8 mouse cellular contexts compared by ENCODE assay signal in genomic region chr15:80705828-80706549, GRCm38 (mm10). TPM values are rescaled to one million over a fixed set of nuclear protein-coding genes. Genes with fewer than 3 reads are reported as not detected.
DNase-seq lines count a peak whose midpoint lies in the region; ATAC-seq and TF ChIP-seq lines count a peak whose summit lies in the region.

No protein-coding gene starts in this region.

- H3K79me3 ChIP-seq in C2C12 (ENCODE audit: low read depth): no peaks in the 10 kb centered on the region

- H3K9me3 ChIP-seq in heart, embryonic 12.5 days (replicated peaks): no peaks in the 10 kb centered on the region
- H3K9me3 ChIP-seq in kidney, postnatal 0 days (replicated peaks; ENCODE audit: low read length): no peaks in the 10 kb centered on the region
- H3K9me3 ChIP-seq in liver, embryonic 14.5 days (ENCODE audit: control insufficient read depth, low read length): no peaks in the 10 kb centered on the region

- DNase-seq in kidney, postnatal 0 days (ENCODE audit: low spot score): peak; percentile 87
- DNase-seq in liver, embryonic 14.5 days (ENCODE audit: low read depth in 3 of 3, low spot score in 3 of 3): peak; percentile 55 to 70 (median 60)
- peak; percentile 80 for DNase-seq in testis, postnatal 14 days (ENCODE audit: low spot score)

- peaks cover 8% of the 10 kb centered on the region for H3K27me3 ChIP-seq in C2C12 (ENCODE audit: control insufficient read depth, insufficient read depth, insufficient read length)
- peaks cover 19% of the 10 kb centered on the region; the same call in 1 of the 2 replicates for H3K27me3 ChIP-seq in heart, embryonic 12.5 days (replicated peaks)
- H3K27me3 ChIP-seq in kidney, postnatal 0 days (ENCODE audit: insufficient read depth, low read length): no peaks in the 10 kb centered on the region
- no peaks in the 10 kb centered on the region for H3K27me3 ChIP-seq in liver, embryonic 14.5 days (ENCODE audit: control insufficient read depth, insufficient read depth, low read length)

- peak; percentile 10; the same call in 1 of the 2 replicates for ATAC-seq in erythroblast, adult 5-6 weeks (replicated peaks; ENCODE audit: low FRiP score, poor library complexity, severe bottlenecking)
- no peak for ATAC-seq in heart, embryonic 12.5 days (ENCODE audit: insufficient number of reproducible peaks, low FRiP score)
- ATAC-seq in kidney, postnatal 0 days (replicated peaks; ENCODE audit: low FRiP score, low read depth): no peak
- no peak for ATAC-seq in liver, embryonic 14.5 days (ENCODE audit: insufficient read depth)

- TF ChIP-seq POLR2A in bone marrow, adult 2 months (IDR thresholded peaks at IDR 0.05; ENCODE audit: borderline replicate concordance, control insufficient read depth, low read depth, low read length): no peak
- no peak for TF ChIP-seq POLR2A in olfactory bulb, adult 2 months (IDR thresholded peaks at IDR 0.05; ENCODE audit: insufficient read depth, low read depth, low read length)

- H3K4me1 ChIP-seq in bone marrow, adult 2 months (ENCODE audit: control insufficient read depth, insufficient read depth, low read length): peaks cover 2% of the 10 kb centered on the region; the same call in 1 of the 2 replicates
- peaks cover 27% of the 10 kb centered on the region for H3K4me1 ChIP-seq in heart, embryonic 12.5 days (replicated peaks)
- H3K4me1 ChIP-seq in kidney, postnatal 0 days (replicated peaks; ENCODE audit: insufficient read depth, low read length): no peaks in the 10 kb centered on the region; the same call in 1 of the 2 replicates
- H3K4me1 ChIP-seq in liver, embryonic 14.5 days (replicated peaks; ENCODE audit: control insufficient read depth in 2 of 2, insufficient read depth in 2 of 2, low read length in 1 of 2): peaks cover 6 to 15% of the 10 kb centered on the region in 2 experiments
- H3K4me1 ChIP-seq in olfactory bulb, adult 2 months (ENCODE audit: control insufficient read depth, insufficient read depth, low read length): peaks cover 2% of the 10 kb centered on the region; the same call in 1 of the 2 replicates

- H3K36me3 ChIP-seq in C2C12 (ENCODE audit: control insufficient read depth, insufficient read depth): no peaks in the 10 kb centered on the region
- no peaks in the 10 kb centered on the region for H3K36me3 ChIP-seq in heart, embryonic 12.5 days
- no peaks in the 10 kb centered on the region for H3K36me3 ChIP-seq in kidney, postnatal 0 days (ENCODE audit: insufficient read depth, low read length)
- no peaks in the 10 kb centered on the region for H3K36me3 ChIP-seq in liver, embryonic 14.5 days (replicated peaks; ENCODE audit: control insufficient read depth, insufficient read depth, low read depth)

- peak; percentile 84 for TF ChIP-seq CTCF in C2C12 (IDR thresholded peaks at IDR 0.05; ENCODE audit: control insufficient read depth, insufficient read depth, insufficient read length)
- peak; percentile 80 for TF ChIP-seq CTCF in bone marrow, adult 2 months (IDR thresholded peaks at IDR 0.05; ENCODE audit: control insufficient read depth, insufficient read depth, low read length)
- peak; percentile 95 for TF ChIP-seq CTCF in kidney, postnatal 0 days (IDR thresholded peaks at IDR 0.05; ENCODE audit: low read depth)
- TF ChIP-seq CTCF in liver, embryonic 14.5 days (IDR thresholded peaks at IDR 0.05; ENCODE audit: low read depth): peak; percentile 96
- peak; percentile 75 for TF ChIP-seq CTCF in olfactory bulb, adult 2 months (IDR thresholded peaks at IDR 0.05; ENCODE audit: insufficient read depth, low read depth, low read length)

- peak overlapping the region; percentile 52 for H3K9ac ChIP-seq in heart, embryonic 12.5 days
- no peak overlapping the region for H3K9ac ChIP-seq in kidney, postnatal 0 days (ENCODE audit: low read depth, low read length)
- peak overlapping the region; percentile 49 for H3K9ac ChIP-seq in liver, embryonic 14.5 days (replicated peaks)

- TF ChIP-seq EP300 in liver, embryonic 14.5 days (IDR thresholded peaks at IDR 0.05; ENCODE audit: low read depth): no peak

- peak overlapping the region; percentile 66 for H3K4me2 ChIP-seq in heart, embryonic 12.5 days
- peak overlapping the region; percentile 60 for H3K4me2 ChIP-seq in kidney, postnatal 0 days (ENCODE audit: low read length)
- peak overlapping the region; percentile 65 for H3K4me2 ChIP-seq in liver, embryonic 14.5 days (ENCODE audit: low read depth)

- H3K27ac ChIP-seq in bone marrow, adult 2 months (ENCODE audit: control insufficient read depth, insufficient read depth, low read depth, low read length, poor library complexity): no peak overlapping the region
- peak overlapping the region; percentile 63 for H3K27ac ChIP-seq in heart, embryonic 12.5 days (ENCODE audit: poor library complexity, severe bottlenecking)
- H3K27ac ChIP-seq in kidney, postnatal 0 days: peak overlapping the region; percentile 68; the same call in 1 of the 2 replicates
- H3K27ac ChIP-seq in liver, embryonic 14.5 days: no peak overlapping the region
- H3K27ac ChIP-seq in olfactory bulb, adult 2 months (ENCODE audit: insufficient read depth, low read depth, low read length): no peak overlapping the region

- 28% methylated on average over 18 of the region's 18 CpGs for WGBS in bone marrow, adult 2 months
- WGBS in heart, embryonic 12.5 days: 24% methylated on average over 18 of the region's 18 CpGs
- 23% methylated on average over 18 of the region's 18 CpGs for WGBS in kidney, postnatal 0 days
- WGBS in liver, embryonic 14.5 days (ENCODE audit: insufficient replicate concordance): 27% methylated on average over 18 of the region's 18 CpGs
- 11% methylated on average over 18 of the region's 18 CpGs for WGBS in olfactory bulb, adult 2 months

- H3ac ChIP-seq in C2C12 (ENCODE audit: control insufficient read depth, insufficient read length, low read depth): peak overlapping the region; percentile 34

- H3K79me2 ChIP-seq in C2C12 (ENCODE audit: control insufficient read depth, insufficient read depth): no peaks in the 10 kb centered on the region

- no peak overlapping the region for H3K4me3 ChIP-seq in C2C12 (ENCODE audit: insufficient read depth, poor library complexity, severe bottlenecking)
- peak overlapping the region; percentile 5 for H3K4me3 ChIP-seq in bone marrow, adult 2 months (replicated peaks; ENCODE audit: control insufficient read depth, low read depth, low read length)
- peak overlapping the region; percentile 31 for H3K4me3 ChIP-seq in heart, embryonic 12.5 days
- H3K4me3 ChIP-seq in kidney, postnatal 0 days (replicated peaks; ENCODE audit: low read depth, low read length): peak overlapping the region; percentile 7; the same call in 1 of the 2 replicates
- H3K4me3 ChIP-seq in liver, embryonic 14.5 days (ENCODE audit: insufficient read depth in 1 of 2, low read depth in 2 of 2, low read length in 2 of 2): peak overlapping the region; percentile 40 to 50
- H3K4me3 ChIP-seq in olfactory bulb, adult 2 months (ENCODE audit: insufficient read depth, low read depth, low read length): peak overlapping the region; percentile 29

TF ChIP-seq in C2C12, 6 proteins besides CTCF, POLR2A, EP300 and RAD21:
- TF ChIP-seq USF1 (IDR thresholded peaks at IDR 0.05; ENCODE audit: low read depth) (no peak), MAX (IDR thresholded peaks at IDR 0.05) (no peak), FOSL1 (IDR thresholded peaks at IDR 0.05; ENCODE audit: insufficient read depth, low read length, poor library complexity, severe bottlenecking) (no peak), MYOD1 (IDR thresholded peaks at IDR 0.05; ENCODE audit: control insufficient read depth, insufficient read length, low read depth) (no peak), MYOG (IDR thresholded peaks at IDR 0.05; ENCODE audit: control insufficient read depth, extremely low read depth, insufficient read length) (no peak), CEBPB (IDR thresholded peaks at IDR 0.05; ENCODE audit: low read depth) (no peak)

RNA-seq across cellular contexts. Expression of gene Tnrc6b, which starts 5.1 kb away (rescaled TPM):
- 9.4 TPM for polyA plus RNA-seq in C2C12 (2012; fragmentation: generic; extraction: Trizol)
- polyA plus RNA-seq in bone marrow, adult 2 months (2011; ENCODE audit: insufficient read depth, insufficient read length, low replicate concordance, missing spikeins): 29.2 and 65.3 TPM in 2 replicates
- total RNA-seq in erythroblast, adult 5-6 weeks (2015; ENCODE audit: low replicate concordance): 138 and 146 TPM in 2 replicates
- 214 and 245 TPM in 2 replicates for total RNA-seq in erythroblast, adult 5-6 weeks (2017; ENCODE audit: low replicate concordance)
- 36.8 and 38.5 TPM in 2 replicates for polyA plus RNA-seq in heart, embryonic 12.5 days (2016; fragmentation: Nextera tagmentation; extraction: Ambion mirVana)
- 11.2 and 15.4 TPM in 2 replicates for polyA plus RNA-seq in kidney, postnatal 0 days (2015; fragmentation: Nextera tagmentation; extraction: Ambion mirVana)
- polyA plus RNA-seq in liver, embryonic 14.5 days (2012; rRNA removed): 6.3 and 8.8 TPM in 2 replicates
- 8.1 and 8.9 TPM in 2 replicates for polyA plus RNA-seq in liver, embryonic 14.5 days (2014; fragmentation: Nextera tagmentation; extraction: Ambion mirVana)
- 47.5 and 1,135 TPM in 2 replicates for polyA plus RNA-seq in olfactory bulb, adult 2 months (2012; ENCODE audit: insufficient read depth, insufficient read length, low replicate concordance, missing spikeins)

RNA-seq across cellular contexts. Expression of gene Fam83f, which starts 34.3 kb away (rescaled TPM):
- polyA plus RNA-seq in C2C12 (2012; fragmentation: generic; extraction: Trizol): 0.01 TPM
- 0.54 TPM in 1 of 2 replicates, not detected in the other for polyA plus RNA-seq in bone marrow, adult 2 months (2011; ENCODE audit: insufficient read depth, insufficient read length, low replicate concordance, missing spikeins)
- not detected in 2 replicates for total RNA-seq in erythroblast, adult 5-6 weeks (2015; ENCODE audit: low replicate concordance)
- 0.98 TPM in 1 of 2 replicates, not detected in the other for total RNA-seq in erythroblast, adult 5-6 weeks (2017; ENCODE audit: low replicate concordance)
- 0.08 and 0.20 TPM in 2 replicates for polyA plus RNA-seq in heart, embryonic 12.5 days (2016; fragmentation: Nextera tagmentation; extraction: Ambion mirVana)
- 5.6 and 6.1 TPM in 2 replicates for polyA plus RNA-seq in kidney, postnatal 0 days (2015; fragmentation: Nextera tagmentation; extraction: Ambion mirVana)
- polyA plus RNA-seq in liver, embryonic 14.5 days (2012; rRNA removed): 0.69 and 0.81 TPM in 2 replicates
- 1.2 and 1.7 TPM in 2 replicates for polyA plus RNA-seq in liver, embryonic 14.5 days (2014; fragmentation: Nextera tagmentation; extraction: Ambion mirVana)
- not detected in 2 replicates for polyA plus RNA-seq in olfactory bulb, adult 2 months (2012; ENCODE audit: insufficient read depth, insufficient read length, low replicate concordance, missing spikeins)

Comparison
In these comparisons a context has a peak if more than half of its experiments do, and no peak if none do; other contexts are left out.
1. H3K27ac ChIP-seq: peak in heart, embryonic 12.5 days (single experiment) and kidney, postnatal 0 days (single experiment); none in bone marrow, adult 2 months (single experiment), liver, embryonic 14.5 days (single experiment) and olfactory bulb, adult 2 months (single experiment).
2. Peak in every context shown above with its lines, with median percentiles within 50 percentile points of each other: CTCF ChIP-seq, H3K4me2 ChIP-seq and DNase-seq.